Mouse (Mus musculus) adrenal gland, postnatal 14 days (tissue): ENCODE measurements around the gene Cybb. TPM values are rescaled to one million over a fixed set of nuclear protein-coding genes. Genes with fewer than 3 reads are reported as not detected.

Source experiments
- total RNA-seq: library from RNA; stranded (reverse); gene quantifications from 2 replicates; pipeline ENCODE4 v1.2.3, GENCODE M21; 2021

Gene Cybb
- total RNA-seq, 1 experiment from 2014 or later, result 6.6 TPM

Other genes with a start within 250 kb of the Cybb start
- gene Gm14862, start 230.9 kb downstream of the Cybb start, total RNA-seq, result not detected in 2 replicates
- gene Xk, start 215.0 kb downstream of the Cybb start, total RNA-seq, result 2.1 and 2.9 TPM in 2 replicates
- not detected in 2 replicates for gene H2al1m, start 204.0 kb downstream of the Cybb start, total RNA-seq
- not detected in 2 replicates for gene H2al1k, start 137.1 kb downstream of the Cybb start, total RNA-seq
- gene H2al1o, start 84.6 kb upstream of the Cybb start, total RNA-seq, result not detected in 2 replicates
- 117 and 134 TPM in 2 replicates for gene Dynlt3, start 175.2 kb upstream of the Cybb start, total RNA-seq